Comparison of ENCODE assay signal across 13 mouse cellular contexts in genomic region chr19:5864710-5865398, GRCm38 (mm10).
"Had no signal": no experiment of that assay in that cellular context is flagged by ENCODE, and none has a peak within 500 bp of the region (broad histone marks: within the 10 kb centered on the region; RNA-seq: fewer than 3 reads in every experiment).

No protein-coding gene starts in this region.

- H3K4me1 ChIP-seq: limb, embryonic 13.5 days; midbrain, embryonic 10.5 days; neural tube, embryonic 15.5 days had no signal

- H3K4me3 ChIP-seq: kidney, embryonic 15.5 days; limb, embryonic 13.5 days; midbrain, embryonic 10.5 days; myocyte; neural tube, embryonic 15.5 days had no signal

- H3K9ac ChIP-seq: kidney, embryonic 15.5 days; limb, embryonic 13.5 days; lung, embryonic 14.5 days; neural tube, embryonic 15.5 days had no signal

- H3K9me3 ChIP-seq: kidney, embryonic 15.5 days; neural tube, embryonic 15.5 days had no signal

- H3K4me2 ChIP-seq: kidney, embryonic 15.5 days; limb, embryonic 13.5 days; lung, embryonic 14.5 days; neural tube, embryonic 15.5 days had no signal

- DNase-seq: kidney, postnatal 14 days; left cerebral cortex, postnatal 4 days; lung, embryonic 14.5 days; lung, postnatal 14 days; midbrain, embryonic 14.5 days; right cerebral cortex, adult 18-20 months; right cerebral cortex, postnatal 25 days; thymus, postnatal 36 days had no signal

- H3K27me3 ChIP-seq: kidney, embryonic 15.5 days; limb, embryonic 13.5 days; neural tube, embryonic 15.5 days had no signal

- H3K27ac ChIP-seq: kidney, embryonic 15.5 days; limb, embryonic 13.5 days; midbrain, embryonic 10.5 days; neural tube, embryonic 15.5 days had no signal
